Mouse (Mus musculus): ENCODE measurements around the gene Hdac11.

Hdac11 gene

DNA sequence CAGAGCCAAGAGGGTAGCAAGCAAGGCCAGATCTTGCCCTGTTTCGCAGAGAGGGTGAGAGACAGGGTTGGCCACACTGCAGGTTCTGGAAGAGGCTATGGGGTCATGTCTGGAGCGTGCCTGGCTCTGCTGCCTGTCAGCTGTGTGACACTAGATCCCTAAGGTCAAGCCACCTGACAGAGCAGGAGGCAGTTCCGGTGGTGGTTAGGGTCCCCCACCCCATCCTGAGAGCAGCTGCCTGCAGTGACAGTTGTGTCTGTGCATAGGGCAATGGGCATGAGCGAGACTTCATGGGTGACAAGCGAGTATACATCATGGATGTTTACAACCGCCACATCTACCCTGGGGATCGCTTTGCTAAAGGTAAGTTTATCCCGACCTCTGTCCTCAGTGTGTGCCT lies 12.7 kb downstream of the Hdac11 start:
- no peak for DNase-seq (ENCODE audit: low read depth, low spot score)

DNA sequence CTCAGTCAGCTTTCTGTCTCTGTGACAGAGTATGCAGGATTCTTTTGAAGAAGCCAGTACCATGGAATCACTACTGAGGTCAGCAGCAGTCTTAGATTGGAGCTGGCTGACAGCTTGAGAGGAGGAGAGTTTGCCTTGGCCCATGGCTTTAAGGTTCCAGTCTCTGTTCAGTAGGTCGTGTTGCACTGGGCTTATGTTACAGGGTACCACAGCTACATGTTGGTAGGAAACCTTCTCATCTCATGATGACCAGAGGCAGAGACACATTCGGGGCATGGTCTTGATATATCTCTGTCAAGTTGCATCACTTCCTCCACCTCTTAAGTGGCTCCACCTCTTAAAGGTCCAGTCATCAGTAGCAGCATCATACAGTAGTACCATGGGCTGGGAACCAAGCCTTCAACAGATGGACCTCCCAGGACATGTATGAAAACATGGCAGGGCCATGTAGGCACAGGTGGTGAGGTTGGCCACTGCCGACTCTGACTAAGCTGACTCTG lies 15.0 kb downstream of the Hdac11 start:
- no peak for DNase-seq (ENCODE audit: low read depth, low spot score)

DNA sequence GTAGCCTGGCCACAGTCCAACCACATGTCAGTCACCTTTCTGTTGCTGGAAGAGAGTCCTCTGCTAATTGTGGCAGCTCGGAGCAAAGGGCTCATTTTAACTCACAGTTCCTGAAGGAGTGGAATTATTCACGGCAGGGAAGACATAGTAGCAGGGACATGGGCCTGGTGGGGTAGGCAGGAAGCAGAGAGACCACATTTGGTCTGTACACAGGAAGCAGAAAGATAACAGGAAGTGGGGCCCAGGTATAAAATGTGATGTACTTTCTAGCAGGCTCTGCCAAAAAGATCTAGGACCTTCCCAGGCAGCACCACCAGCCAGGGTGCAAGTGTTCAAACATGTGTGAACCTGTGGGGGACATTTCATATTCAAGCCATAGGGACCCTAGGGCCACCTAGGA lies 15.9 kb downstream of the Hdac11 start:
- no peak for DNase-seq (ENCODE audit: low read depth, low spot score)

DNA sequence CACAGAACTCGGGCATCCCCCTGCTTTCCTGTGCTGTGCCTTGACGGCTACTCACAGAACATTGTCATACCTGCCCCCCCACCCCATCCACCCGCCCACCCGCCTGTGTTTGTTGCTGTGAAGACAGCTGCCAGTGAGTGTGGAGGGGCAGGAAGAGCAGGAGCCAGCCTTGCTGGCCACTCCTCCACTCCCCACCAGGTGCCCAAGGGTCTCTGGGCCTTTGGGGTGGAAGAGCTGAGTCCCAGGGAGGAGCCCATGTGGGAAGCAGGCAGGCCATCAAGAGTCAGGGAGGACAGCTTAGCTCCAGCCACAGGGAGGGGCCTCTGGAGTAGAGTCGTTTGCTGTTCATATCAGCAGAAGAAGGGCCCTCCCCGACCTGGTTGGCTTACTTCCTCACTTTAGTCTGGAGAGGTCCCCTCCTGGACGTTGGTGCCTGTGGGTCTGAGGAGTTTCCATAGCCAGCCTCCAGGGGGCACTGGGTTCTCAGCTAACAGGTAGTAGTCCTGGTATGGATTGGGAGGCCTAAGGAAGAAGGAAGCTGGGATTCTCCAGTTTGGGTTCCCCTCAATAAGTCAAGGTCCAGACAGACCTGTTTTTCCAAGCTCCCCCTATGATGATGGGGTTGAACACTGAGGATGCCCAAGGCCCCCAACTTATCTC lies 16.9 kb downstream of the Hdac11 start:
- DNase-seq (ENCODE audit: low read depth, low spot score) = no peak

DNA sequence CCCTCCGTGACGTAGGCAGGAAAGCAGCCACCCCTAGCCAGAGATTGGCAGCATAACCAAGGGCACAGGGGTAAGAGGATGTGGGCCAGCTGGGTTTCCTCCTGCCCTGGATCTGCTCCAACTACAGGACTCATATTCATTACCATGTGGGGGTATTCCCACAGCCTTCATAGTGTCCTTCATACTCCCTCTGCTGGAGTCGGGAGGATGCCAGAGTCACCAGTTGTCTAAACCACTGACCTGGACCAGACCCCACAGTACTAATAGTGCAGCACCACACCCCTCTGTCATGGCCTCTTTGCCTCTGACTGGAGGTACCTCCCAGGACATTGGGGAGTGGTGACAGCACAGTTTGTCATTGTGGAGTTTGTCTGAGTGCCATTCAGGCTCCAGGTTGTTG lies 17.7 kb downstream of the Hdac11 start:
- no peak for DNase-seq (ENCODE audit: low read depth, low spot score)

- DNase-seq (ENCODE audit: low read depth, low spot score) = no peak
Observed at GRCm38 (mm10) chr6:91180767-91181171, 24.3 kb downstream of the Hdac11 start.

DNA sequence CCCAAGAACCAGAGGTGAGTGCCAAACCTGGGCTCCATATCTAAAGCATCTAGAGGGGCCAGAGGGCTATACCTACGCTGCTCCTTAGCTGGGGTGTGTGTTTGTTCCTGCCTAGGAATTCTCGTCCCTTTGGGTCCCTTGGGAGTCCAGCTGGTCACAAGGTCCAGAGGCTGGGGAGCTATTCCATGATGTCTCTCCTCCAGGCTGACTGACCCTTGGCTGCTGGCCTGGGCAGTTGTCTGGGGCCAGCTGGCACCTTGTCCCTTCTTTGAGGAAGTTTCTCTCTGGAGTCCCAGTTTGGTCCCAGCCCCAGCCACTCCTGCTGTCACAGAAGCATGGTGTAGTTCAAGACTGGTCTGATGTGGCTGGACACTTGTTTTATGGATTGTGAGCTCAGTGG lies 24.9 kb downstream of the Hdac11 start:
- no peak for DNase-seq (ENCODE audit: low read depth, low spot score)

GRCm38 (mm10) chr6:91182075-91182490 lies 25.6 kb downstream of the Hdac11 start:
- DNase-seq (ENCODE audit: low read depth, low spot score) = no peak

DNA sequence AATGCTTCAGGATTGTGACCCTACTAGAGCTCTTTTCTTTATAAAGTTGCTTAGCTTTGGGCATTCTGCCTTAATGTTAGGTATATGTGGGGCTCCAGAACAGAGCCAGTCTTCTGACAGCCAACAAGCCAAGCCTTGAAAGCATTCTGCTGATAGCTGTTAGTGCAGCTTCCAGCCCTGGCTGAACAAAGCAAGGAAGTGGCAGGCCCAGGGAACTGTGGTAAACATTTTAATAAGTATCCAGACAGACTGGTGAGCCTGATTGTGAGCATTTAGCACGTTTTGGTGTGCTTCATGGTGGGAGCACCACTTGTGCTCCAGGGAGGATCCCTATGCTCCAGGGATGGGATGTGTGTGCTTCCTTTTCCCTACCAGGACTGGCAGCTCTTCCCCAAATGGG lies 26.6 kb downstream of the Hdac11 start:
- no peak for DNase-seq (ENCODE audit: low read depth, low spot score)

DNA sequence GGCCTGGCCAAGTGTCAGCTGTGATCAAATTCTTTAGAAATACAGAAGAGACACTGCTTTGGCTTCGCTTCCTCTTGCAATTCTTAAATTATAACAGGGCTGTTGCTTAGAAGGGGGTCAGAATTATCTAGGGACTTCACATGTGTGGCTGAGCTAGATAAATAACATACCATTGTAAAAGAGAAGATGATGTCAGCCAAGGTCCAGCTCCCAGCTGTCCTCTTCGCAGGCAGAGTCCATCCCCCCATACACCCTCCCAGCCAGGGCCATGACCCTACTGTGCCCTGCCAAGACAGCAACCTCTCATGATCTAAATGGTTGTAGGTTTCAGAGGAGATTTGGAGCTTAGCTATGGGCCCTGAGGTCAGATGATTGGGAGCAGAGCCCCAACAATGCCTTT lies 27.5 kb downstream of the Hdac11 start:
- no peak for DNase-seq (ENCODE audit: low read depth, low spot score)

DNA sequence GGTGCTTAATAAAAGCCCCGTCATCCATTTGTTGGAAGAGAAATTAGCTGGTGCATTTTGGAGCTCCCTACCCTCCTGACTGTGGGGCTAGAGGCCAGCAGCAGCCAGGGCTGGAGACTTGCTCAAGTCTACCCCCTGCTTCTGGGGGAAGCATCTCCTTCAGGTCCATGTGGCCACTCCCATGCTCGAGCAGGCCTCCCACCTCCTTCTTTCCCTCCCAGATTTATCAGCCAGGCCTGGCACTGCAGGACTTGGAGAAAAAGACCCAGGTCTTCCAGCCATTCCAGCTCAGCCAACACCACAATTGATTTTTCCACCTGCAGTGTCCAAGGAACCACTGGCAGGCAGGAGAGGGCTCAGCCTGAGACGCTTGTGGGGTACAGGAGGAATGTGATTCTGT lies 28.3 kb downstream of the Hdac11 start:
- DNase-seq (ENCODE audit: low read depth, low spot score) = no peak

DNA sequence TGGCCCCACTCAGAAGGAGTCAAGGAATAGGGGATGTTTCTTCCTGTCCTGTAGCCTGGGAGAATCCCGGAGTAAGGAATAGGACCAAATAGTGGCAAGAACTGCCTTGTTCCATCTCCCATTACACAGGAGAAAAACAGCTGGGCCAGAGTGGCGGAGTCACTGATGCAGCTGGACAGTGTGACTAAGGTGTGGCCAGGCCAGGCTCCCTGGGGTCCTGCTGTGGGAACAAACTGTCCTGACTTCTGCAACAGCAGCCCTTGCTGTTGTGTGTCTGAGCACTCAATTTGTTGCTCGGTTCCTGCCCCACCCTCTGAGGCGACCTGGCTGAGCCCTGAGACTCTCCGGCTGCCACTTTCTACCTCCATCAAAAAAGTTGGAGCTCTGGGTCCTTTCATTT lies 29.0 kb downstream of the Hdac11 start:
- DNase-seq (ENCODE audit: low read depth, low spot score) = no peak

DNA sequence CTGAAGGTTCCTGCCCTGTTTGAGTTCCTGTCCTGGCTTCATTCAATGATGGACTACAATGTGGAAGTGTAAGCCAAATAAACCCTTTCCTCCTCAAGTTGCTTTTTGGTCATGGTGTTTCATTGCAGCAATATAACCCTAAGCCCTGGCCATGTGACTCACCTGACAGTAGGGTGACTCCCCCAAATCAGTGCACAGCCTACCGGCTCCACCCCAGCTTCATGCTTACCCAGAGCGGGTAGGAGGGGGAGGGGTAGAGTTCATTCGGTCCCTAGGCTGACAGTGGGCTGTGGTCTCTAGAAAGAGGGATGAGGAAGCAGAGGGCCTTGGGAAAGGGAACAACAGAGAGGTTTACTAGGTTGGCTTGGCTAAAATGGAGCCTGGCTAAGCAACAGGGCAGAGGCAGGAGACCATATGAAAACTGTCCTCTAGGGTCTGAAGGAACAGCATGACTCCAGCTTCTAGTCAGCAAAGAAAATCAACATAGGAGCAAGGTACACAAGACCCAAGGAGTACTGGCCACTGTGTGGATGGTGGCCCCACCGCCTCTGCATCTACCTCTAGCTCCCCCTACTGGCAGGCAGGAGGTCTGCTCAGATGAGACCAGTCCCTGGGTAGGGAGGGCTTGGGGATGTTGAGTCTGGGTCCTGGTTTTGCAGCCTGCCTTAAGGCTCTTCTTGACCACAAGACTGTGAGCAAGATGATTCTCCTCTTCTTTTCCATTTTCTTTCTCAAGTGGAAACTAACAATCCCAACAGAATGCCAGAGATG lies 29.9 kb downstream of the Hdac11 start:
- no peak for DNase-seq (ENCODE audit: low read depth, low spot score)

- no peak for DNase-seq (ENCODE audit: low read depth, low spot score)
Observed at GRCm38 (mm10) chr6:91186934-91187333, 30.5 kb downstream of the Hdac11 start.

DNA sequence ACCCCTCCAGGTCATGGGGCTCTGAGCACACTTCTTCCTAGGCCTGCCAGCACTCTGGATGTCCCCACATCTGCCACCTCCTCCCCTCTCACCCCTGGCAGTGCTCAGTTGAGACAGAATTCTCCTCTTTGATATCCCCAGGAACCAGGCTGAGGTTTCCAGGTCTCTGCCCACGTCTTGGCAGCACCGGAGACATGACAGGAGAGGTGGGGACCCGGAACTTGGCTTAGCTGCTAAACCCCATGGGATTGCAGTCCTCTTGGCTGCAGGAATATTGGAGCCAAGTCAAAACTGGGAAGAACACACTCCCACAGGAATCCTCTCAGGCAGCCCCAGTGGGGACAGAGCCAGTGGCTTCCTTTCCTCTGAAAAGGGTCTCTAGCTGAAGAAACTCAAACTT lies 31.4 kb downstream of the Hdac11 start:
- DNase-seq (ENCODE audit: low read depth, low spot score) = no peak

- DNase-seq (ENCODE audit: low read depth, low spot score) = no peak
Observed at GRCm38 (mm10) chr6:91189971-91190370, 33.5 kb downstream of the Hdac11 start.

- no peak for DNase-seq (ENCODE audit: low read depth, low spot score)
Observed at GRCm38 (mm10) chr6:91191465-91191864, 35.0 kb downstream of the Hdac11 start.

GRCm38 (mm10) chr6:91192421-91192820 lies 36.0 kb downstream of the Hdac11 start:
- DNase-seq (ENCODE audit: low read depth, low spot score) = no peak

GRCm38 (mm10) chr6:91192851-91193545 lies 36.5 kb downstream of the Hdac11 start:
- DNase-seq (ENCODE audit: low read depth, low spot score) = no peak

DNA sequence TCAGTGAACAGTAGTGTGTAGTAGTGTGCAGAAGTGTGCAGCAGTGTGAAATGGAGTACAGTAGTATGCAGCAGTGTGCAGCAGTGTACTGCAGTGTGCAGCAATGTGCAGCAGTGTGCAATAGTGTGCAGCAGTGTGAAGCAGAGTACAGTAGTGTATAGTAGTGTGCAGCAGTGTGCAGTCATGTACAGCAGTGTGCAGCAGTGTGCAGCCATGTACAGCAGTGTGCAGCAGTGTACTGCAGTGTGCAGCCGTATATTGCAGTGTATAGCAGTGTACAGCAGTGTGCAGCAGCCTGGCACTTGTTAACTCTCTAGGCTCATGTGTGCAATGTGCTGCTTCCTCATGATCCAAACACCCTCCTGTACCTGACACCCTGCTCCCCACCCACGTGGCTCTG lies 42.0 kb downstream of the Hdac11 start:
- DNase-seq (ENCODE audit: low read depth, low spot score) = no peak

DNA sequence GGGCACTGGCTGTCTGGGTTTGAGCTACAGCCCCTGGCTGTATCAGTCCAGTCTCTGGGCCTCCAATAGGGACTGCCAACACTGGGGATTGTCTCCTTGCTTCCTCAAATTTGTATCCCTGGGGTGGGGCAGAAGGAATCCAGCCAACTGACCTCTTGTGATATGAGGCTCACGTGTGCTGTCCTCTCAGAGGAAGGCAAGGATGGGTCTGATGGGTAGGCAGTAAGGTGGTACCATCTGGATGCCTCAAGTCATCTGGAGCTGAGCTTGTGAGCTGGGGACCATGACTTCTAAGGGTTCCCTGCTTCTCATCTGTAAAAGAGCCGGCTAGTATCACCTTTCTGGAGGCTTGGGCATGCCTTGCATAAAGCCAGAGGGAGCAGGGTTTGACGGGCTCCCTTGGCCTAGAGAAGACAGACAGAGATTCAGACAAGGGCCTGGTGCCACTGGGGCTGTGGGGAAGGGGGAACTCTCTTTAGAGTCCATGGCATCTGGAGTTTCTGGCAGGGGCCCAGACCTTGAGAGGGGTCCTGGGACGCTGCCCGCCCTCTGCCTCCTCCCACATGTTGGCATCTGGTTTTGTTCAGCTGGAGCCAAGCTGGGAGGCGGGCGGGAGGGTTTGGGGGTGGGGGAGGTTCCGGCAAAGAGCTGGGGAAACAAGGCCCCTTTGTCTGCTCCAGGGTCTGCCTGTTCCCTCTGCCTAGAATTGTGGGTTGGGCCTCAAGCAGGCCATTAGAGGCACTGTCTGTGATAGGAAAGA lies 44.1 kb downstream of the Hdac11 start:
- DNase-seq (ENCODE audit: low read depth, low spot score) = no peak

- no peak for DNase-seq (ENCODE audit: low read depth, low spot score)
Observed at GRCm38 (mm10) chr6:91201881-91202341, 45.4 kb downstream of the Hdac11 start.
